Mouse (Mus musculus): ENCODE data around the gene Zer1. TPM values are rescaled to one million over a fixed set of nuclear protein-coding genes. Genes with fewer than 3 reads are reported as not detected.

Gene Zer1
- polyA plus RNA-seq, 1 experiment from 2014 or later = 2.4 TPM

DNA sequence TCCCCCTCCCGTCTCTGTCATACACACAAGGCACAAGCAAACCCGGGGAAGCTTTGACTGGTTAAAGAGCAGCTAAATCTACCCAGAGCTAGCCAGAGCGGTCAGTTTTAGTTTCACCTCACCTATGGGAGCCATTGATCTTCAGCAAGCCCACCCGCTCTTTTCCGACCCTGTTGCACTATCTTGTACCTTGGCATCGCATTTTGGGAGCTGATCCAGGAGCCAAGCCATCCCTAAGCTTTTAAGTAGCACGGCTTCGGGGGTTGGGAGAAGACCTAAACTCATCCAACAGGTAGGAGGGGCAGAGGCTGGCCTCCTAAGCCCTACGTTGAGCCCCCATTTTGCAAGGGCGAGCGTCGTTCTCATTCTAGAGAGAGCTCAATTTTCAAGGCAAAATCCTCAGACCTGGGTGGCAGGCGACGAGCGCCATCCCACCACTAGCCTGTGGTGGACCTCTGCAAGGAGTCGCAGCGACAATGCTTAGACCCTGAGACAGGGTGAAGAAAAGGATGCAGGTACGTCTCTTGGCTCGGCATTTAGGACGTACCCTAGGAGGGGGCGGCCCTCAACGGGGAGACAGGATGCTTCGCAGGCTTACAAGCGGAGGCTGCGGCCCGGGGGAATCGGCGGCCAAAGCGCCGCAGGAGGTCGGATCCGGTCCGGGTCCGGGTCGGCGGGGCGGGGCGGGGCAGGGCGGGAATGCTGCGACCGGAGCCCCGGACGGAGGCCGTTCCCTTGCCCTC, 485 bp downstream of the Zer1 start:
- H3K27ac ChIP-seq (replicated peaks) = peak overlapping the region; percentile 91
- ATAC-seq (ENCODE audit: insufficient read depth) = peak; percentile 50; the same call in 1 of the 2 replicates
- WGBS (ENCODE audit: insufficient replicate concordance) = 2% methylated on average over 43 of the region's 44 CpGs
- peaks cover 27% of the 10 kb centered on the region for H3K4me1 ChIP-seq (replicated peaks)
- H3K27me3 ChIP-seq = no peaks in the 10 kb centered on the region
- peak overlapping the region; percentile 79 for H3K4me2 ChIP-seq
- H3K36me3 ChIP-seq (replicated peaks) = no peaks in the 10 kb centered on the region
- H3K9me3 ChIP-seq (replicated peaks) = no peaks in the 10 kb centered on the region
- peak overlapping the region; percentile 79 for H3K9ac ChIP-seq
- peak overlapping the region; percentile 65 for H3K4me3 ChIP-seq (replicated peaks)

DNA sequence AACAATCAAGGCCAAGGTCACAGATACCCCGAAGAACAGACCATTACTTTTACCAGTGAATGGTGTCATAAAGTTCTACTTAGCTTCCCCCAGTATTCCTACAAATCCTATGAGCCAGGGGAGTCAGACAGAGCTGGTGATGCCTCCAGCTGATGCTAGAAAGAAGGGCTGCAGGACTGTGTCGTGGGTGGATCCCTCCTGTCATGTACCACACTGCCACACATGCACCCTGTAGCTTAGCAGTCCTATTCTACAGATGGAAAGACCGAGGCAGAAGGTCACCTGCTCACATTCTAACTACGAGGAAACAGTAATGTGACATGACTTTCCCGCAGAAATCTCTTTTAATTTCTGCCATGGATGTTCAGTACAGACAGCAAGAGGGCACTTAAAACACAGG, 1.6 kb downstream of the Zer1 start:
- peak overlapping the region; percentile 79 for H3K4me2 ChIP-seq
- peak overlapping the region; percentile 91; the same call in 1 of the 2 replicates for H3K27ac ChIP-seq (replicated peaks)
- H3K27me3 ChIP-seq = no peaks in the 10 kb centered on the region
- H3K4me3 ChIP-seq (replicated peaks) = no peak overlapping the region
- H3K9ac ChIP-seq = peak overlapping the region; percentile 79; the same call in 1 of the 2 replicates
- H3K36me3 ChIP-seq (replicated peaks) = no peaks in the 10 kb centered on the region
- H3K4me1 ChIP-seq (replicated peaks) = peaks cover 27% of the 10 kb centered on the region
- WGBS (ENCODE audit: insufficient replicate concordance) = 75% methylated on average over 5 of the region's 5 CpGs
- ATAC-seq (ENCODE audit: insufficient read depth) = no peak
- H3K9me3 ChIP-seq (replicated peaks) = no peaks in the 10 kb centered on the region

DNA sequence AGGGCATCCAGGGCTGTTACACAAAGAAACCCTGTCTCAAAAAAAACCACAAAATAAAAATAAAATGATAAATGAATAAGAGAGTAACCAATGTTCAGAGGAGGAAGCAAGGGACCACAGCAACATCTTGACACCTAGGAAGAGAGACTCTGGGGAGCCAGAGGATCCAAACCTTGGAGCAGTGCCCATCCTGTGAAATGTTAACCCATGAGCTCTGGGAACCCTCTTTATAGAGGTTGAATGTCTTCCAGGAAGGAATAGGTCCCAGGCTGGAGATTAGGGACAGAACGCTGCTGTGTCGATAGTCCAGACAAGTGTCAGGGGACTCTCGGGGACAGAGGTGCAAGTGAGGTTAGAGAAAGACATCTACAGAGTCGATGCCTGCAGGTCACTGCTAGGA, 4.1 kb downstream of the Zer1 start:
- WGBS (ENCODE audit: insufficient replicate concordance) = 78% methylated on average over 4 of the region's 4 CpGs

GRCm38 (mm10) chr2:30119641-30120051, 4.7 kb downstream of the Zer1 start:
- Histone ChIP-seq H3K27ac (replicated peaks) (no peak overlapping the region), H3K4me2 (no peak overlapping the region), H3K4me1 (replicated peaks) (peaks cover 19% of the 10 kb centered on the region), H3K4me3 (replicated peaks) (no peak overlapping the region), H3K27me3 (no peaks in the 10 kb centered on the region), H3K36me3 (replicated peaks) (no peaks in the 10 kb centered on the region), H3K9me3 (replicated peaks) (no peaks in the 10 kb centered on the region), H3K9ac (no peak overlapping the region)
- WGBS (ENCODE audit: insufficient replicate concordance) = 67% methylated on average over 6 of the region's 6 CpGs
- ATAC-seq (ENCODE audit: insufficient read depth) = no peak

More for the DNA sequence above, 4.1 kb downstream of the Zer1 start:
- ATAC-seq (ENCODE audit: insufficient read depth) = no peak
- Histone ChIP-seq H3K27ac (replicated peaks) (no peak overlapping the region), H3K36me3 (replicated peaks) (no peaks in the 10 kb centered on the region), H3K4me3 (replicated peaks) (no peak overlapping the region), H3K9ac (no peak overlapping the region), H3K9me3 (replicated peaks) (no peaks in the 10 kb centered on the region), H3K4me1 (replicated peaks) (peaks cover 25% of the 10 kb centered on the region), H3K4me2 (no peak overlapping the region), H3K27me3 (no peaks in the 10 kb centered on the region)

DNA sequence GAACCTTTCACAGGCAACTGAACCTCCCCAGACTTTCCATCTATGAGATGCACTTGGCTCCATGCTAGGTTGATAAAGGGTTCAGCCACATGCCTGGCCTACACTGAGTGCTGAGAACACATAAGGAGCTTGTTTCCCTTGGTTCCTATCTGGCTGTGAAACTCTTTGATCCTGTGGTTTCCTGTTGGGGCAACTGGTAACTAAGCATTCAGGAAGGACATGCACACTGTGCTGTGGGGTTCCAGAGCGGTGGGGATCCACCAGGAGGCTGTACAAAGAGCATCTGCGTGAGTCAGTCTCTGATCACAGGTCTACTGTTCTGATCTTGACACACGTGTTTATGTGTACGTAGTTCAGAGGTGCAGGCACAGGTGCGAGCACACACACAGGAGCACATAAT, 11.8 kb downstream of the Zer1 start:
- Histone ChIP-seq H3K9me3 (replicated peaks) (no peaks in the 10 kb centered on the region), H3K4me1 (replicated peaks) (peaks cover 39% of the 10 kb centered on the region), H3K27ac (replicated peaks) (no peak overlapping the region), H3K4me3 (replicated peaks) (no peak overlapping the region), H3K36me3 (replicated peaks) (peaks cover 21% of the 10 kb centered on the region), H3K4me2 (no peak overlapping the region), H3K9ac (no peak overlapping the region), H3K27me3 (no peaks in the 10 kb centered on the region)
- WGBS (ENCODE audit: insufficient replicate concordance) = 29% methylated on average over 5 of the region's 5 CpGs
- ATAC-seq (ENCODE audit: insufficient read depth) = no peak

- Histone ChIP-seq H3K4me1 (replicated peaks) (peaks cover 39% of the 10 kb centered on the region), H3K27me3 (no peaks in the 10 kb centered on the region), H3K4me3 (replicated peaks) (no peak overlapping the region), H3K27ac (replicated peaks) (no peak overlapping the region), H3K36me3 (replicated peaks) (peaks cover 26% of the 10 kb centered on the region), H3K9me3 (replicated peaks) (no peaks in the 10 kb centered on the region), H3K4me2 (no peak overlapping the region), H3K9ac (no peak overlapping the region)
- WGBS (ENCODE audit: insufficient replicate concordance) = 21% methylated on average over 2 of the region's 2 CpGs
- ATAC-seq (ENCODE audit: insufficient read depth) = peak; percentile 75
Observed at GRCm38 (mm10) chr2:30111500-30111899, 12.9 kb downstream of the Zer1 start.

DNA sequence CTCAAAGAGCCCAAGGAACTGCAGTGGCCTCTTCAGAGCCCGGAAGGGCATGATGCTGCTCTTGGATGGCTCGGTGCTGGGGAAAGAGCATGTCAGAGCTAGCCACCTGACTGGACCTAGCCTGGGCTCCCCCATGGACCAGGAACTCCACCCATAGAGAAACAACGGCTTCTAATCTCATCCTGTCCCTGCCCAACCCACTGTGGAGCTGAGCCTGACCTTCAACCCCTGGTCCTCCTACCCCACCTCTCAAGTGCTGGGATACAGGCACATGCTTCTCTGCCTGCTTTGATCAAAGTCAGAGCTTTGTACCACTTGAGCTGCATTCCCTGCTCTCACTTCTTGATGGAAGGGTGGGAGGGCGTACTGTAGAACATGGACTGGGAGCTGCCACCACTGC, 16.1 kb downstream of the Zer1 start:
- H3K27ac ChIP-seq (replicated peaks) = no peak overlapping the region
- H3K36me3 ChIP-seq (replicated peaks) = peaks cover 38% of the 10 kb centered on the region
- peaks cover 36% of the 10 kb centered on the region for H3K4me1 ChIP-seq (replicated peaks)
- no peak overlapping the region for H3K4me3 ChIP-seq (replicated peaks)
- ATAC-seq (ENCODE audit: insufficient read depth) = no peak
- no peaks in the 10 kb centered on the region for H3K9me3 ChIP-seq (replicated peaks)
- H3K9ac ChIP-seq = no peak overlapping the region
- no peak overlapping the region for H3K4me2 ChIP-seq
- H3K27me3 ChIP-seq = no peaks in the 10 kb centered on the region
- WGBS (ENCODE audit: insufficient replicate concordance) = 66% methylated on average over 4 of the region's 4 CpGs

DNA sequence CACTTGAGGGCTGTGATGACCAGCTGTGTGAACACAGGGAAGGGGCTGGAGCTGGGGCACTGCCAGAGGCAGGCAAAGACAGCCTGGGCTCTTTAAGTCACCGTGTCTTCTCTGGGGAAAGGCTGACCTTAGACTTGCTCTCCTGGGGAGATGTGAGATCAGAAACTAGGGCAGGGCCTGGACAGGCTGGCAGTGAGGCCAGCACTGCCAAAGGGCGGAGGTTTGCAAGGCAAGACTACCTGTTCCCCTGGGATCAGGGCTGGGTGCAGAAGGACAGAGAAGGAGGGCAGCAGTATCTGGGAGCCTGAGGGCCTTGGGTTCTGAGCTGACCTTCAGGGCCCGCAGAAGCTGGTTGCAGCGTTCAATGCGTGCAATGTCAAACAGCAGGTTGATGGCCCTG, 16.7 kb downstream of the Zer1 start:
- no peak for ATAC-seq (ENCODE audit: insufficient read depth)
- H3K4me1 ChIP-seq (replicated peaks) = peaks cover 30% of the 10 kb centered on the region
- peaks cover 40% of the 10 kb centered on the region for H3K36me3 ChIP-seq (replicated peaks)
- H3K4me2 ChIP-seq = no peak overlapping the region
- WGBS (ENCODE audit: insufficient replicate concordance) = 84% methylated on average over 5 of the region's 5 CpGs
- no peak overlapping the region for H3K4me3 ChIP-seq (replicated peaks)
- no peak overlapping the region for H3K9ac ChIP-seq
- no peaks in the 10 kb centered on the region for H3K9me3 ChIP-seq (replicated peaks)
- no peak overlapping the region for H3K27ac ChIP-seq (replicated peaks)
- H3K27me3 ChIP-seq = no peaks in the 10 kb centered on the region

GRCm38 (mm10) chr2:30106364-30106763, 18.0 kb downstream of the Zer1 start:
- no peak for ATAC-seq (ENCODE audit: insufficient read depth)
- no peaks in the 10 kb centered on the region for H3K9me3 ChIP-seq (replicated peaks)
- no peak overlapping the region for H3K4me3 ChIP-seq (replicated peaks)
- H3K36me3 ChIP-seq (replicated peaks) = peaks cover 45% of the 10 kb centered on the region
- peaks cover 17% of the 10 kb centered on the region for H3K4me1 ChIP-seq (replicated peaks)
- no peak overlapping the region for H3K4me2 ChIP-seq
- H3K27me3 ChIP-seq = no peaks in the 10 kb centered on the region
- no peak overlapping the region for H3K9ac ChIP-seq
- H3K27ac ChIP-seq (replicated peaks) = no peak overlapping the region

DNA sequence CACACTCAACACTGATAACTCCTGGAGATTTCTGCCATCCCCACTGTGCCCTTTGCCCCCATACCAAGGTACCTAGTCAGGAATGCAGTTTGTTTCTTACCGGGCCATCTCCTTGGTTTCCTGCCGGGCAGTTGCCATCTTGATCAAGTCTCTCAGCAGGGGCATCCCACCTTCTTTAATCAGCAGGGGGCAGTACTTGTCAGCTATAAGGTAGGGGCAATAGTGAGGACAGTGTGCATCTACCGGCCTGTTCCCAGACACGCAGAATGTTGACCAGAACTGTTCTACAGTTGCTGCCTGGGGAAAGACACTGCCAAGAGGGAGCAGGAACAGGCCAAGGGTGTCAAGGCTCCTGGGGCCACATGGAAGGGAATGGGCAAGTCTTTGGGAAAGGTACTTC, 24.2 kb downstream of the Zer1 start:
- 51% methylated on average over 4 of the region's 4 CpGs for WGBS (ENCODE audit: insufficient replicate concordance)
- no peaks in the 10 kb centered on the region for H3K27me3 ChIP-seq
- no peak for ATAC-seq (ENCODE audit: insufficient read depth)
- H3K4me3 ChIP-seq (replicated peaks) = no peak overlapping the region
- H3K36me3 ChIP-seq (replicated peaks) = peaks cover 26% of the 10 kb centered on the region
- H3K4me2 ChIP-seq = no peak overlapping the region
- H3K9ac ChIP-seq = no peak overlapping the region
- H3K4me1 ChIP-seq (replicated peaks) = peaks cover 21% of the 10 kb centered on the region
- no peaks in the 10 kb centered on the region for H3K9me3 ChIP-seq (replicated peaks)
- no peak overlapping the region for H3K27ac ChIP-seq (replicated peaks)

DNA sequence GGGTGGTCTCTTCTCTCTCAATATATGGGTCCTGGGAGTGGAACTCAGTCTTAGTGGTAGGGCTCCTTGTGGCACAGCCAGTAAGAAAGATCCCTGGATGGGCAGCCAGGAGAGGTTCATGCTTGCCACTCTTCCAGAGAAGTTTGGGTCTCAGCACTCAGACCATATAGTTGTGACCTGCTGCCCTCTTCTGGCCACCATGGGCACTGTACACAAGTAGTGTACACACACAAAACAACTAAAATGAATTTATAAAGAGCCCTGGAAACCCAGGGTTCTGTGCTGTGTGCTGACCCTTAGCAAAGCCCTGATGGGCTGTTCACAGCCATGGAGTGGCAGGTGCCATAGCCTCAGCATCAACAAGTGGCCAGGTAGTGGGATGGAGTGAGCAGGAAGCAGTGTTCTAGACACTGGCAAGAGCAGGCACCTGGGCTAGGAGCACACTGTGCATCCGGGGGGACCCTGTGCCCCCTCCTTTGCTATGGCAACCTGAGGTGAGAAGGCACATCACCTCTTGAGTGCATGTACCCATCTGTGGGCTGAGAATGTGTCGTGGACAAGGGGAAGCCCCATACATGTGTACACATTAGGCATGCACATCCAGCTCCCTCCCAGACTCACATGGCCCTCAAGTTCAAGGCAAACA, 28.4 kb downstream of the Zer1 start:
- WGBS (ENCODE audit: insufficient replicate concordance) = 62% methylated on average over 2 of the region's 2 CpGs
- Histone ChIP-seq H3K4me2 (no peak overlapping the region), H3K9ac (no peak overlapping the region), H3K9me3 (replicated peaks) (no peaks in the 10 kb centered on the region), H3K27ac (replicated peaks) (no peak overlapping the region), H3K4me3 (replicated peaks) (no peak overlapping the region), H3K4me1 (replicated peaks) (peaks cover 51% of the 10 kb centered on the region), H3K36me3 (replicated peaks) (peaks cover 11% of the 10 kb centered on the region; the same call in 1 of the 2 replicates), H3K27me3 (no peaks in the 10 kb centered on the region)
- ATAC-seq (ENCODE audit: insufficient read depth) = no peak

Data from liver, embryonic 15.5 days (tissue).